10 mouse cellular contexts compared by ENCODE assay signal in the genomic region with DNA sequence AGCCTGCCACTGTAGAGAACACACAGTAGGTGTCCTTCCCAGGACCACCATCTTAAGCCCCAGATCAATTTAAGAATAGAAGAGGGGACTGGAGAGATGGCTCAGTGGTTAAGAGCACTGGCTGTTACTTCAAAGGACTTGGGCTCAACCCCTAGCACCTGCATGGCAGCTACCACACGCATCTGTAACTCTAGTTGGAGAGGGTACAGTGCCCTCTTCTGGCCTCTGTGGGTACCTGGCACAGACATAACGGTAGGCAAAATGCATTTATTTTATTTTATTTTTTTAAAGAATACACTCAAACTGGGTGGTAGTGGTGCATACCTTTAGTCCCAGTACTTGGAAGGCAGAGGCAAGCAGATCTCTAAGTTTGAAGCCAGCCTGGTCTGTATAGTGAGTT.
A peak's percentile ranks its signal among the peaks of the same experiment; 100 is the strongest.
DNase-seq lines count a peak whose midpoint lies in the region; ATAC-seq and TF ChIP-seq lines count a peak whose summit lies in the region.
"Had no signal": no experiment of that assay in that cellular context is flagged by ENCODE, and none has a peak within 500 bp of the region (broad histone marks: within the 10 kb centered on the region; RNA-seq: fewer than 3 reads in every experiment).

No protein-coding gene starts in this region.

- no peak overlapping the region for H3K9ac ChIP-seq in liver, adult 2 months (ENCODE audit: low read depth, low read length)
- H3K9ac ChIP-seq: limb, embryonic 15.5 days had no signal

- no peaks in the 10 kb centered on the region for H3K36me3 ChIP-seq in liver, adult 2 months (ENCODE audit: control insufficient read depth, insufficient read depth, low read length)
- H3K36me3 ChIP-seq: hindbrain, embryonic 10.5 days; limb, embryonic 15.5 days had no signal

- no peak for TF ChIP-seq POLR2A in liver, adult 2 months (IDR thresholded peaks at IDR 0.05; ENCODE audit: extremely low read depth, insufficient read depth, low read length)

- ATAC-seq in activated CD4-positive, CD25-positive, alpha-beta regulatory T cell, adult 4 months = peak; percentile 40

- peak; percentile 50; the same call in 1 of the 2 replicates for TF ChIP-seq CTCF in liver, adult 2 months (IDR thresholded peaks at IDR 0.05; ENCODE audit: low read depth, low read length)

- no peak overlapping the region for H3K4me3 ChIP-seq in liver, adult 2 months (ENCODE audit: insufficient read depth, low read depth, low read length)
- H3K4me3 ChIP-seq: hindbrain, embryonic 10.5 days; limb, embryonic 15.5 days had no signal

- no peaks in the 10 kb centered on the region for H3K27me3 ChIP-seq in liver, adult 2 months (ENCODE audit: control insufficient read depth, insufficient read depth, low read length)
- H3K27me3 ChIP-seq: limb, embryonic 15.5 days had no signal

- WGBS in liver, adult 2 months = 64% methylated on average over 2 of the region's 2 CpGs

- H3K27ac ChIP-seq in liver, adult 2 months (replicated peaks; ENCODE audit: insufficient read depth, low read depth, low read length) = no peak overlapping the region
- H3K27ac ChIP-seq: hindbrain, embryonic 10.5 days; limb, embryonic 15.5 days had no signal

- DNase-seq in adrenal gland, postnatal 14 days = peak; percentile 39
- DNase-seq in adrenal gland, adult 2 months = no peak
- DNase-seq in liver, adult 2 months (ENCODE audit: extremely low read depth, low read depth, low spot score) = no peak
- DNase-seq in liver = no peak
- DNase-seq in retina, embryonic 14.5 days (ENCODE audit: low spot score) = peak; percentile 34
- DNase-seq in right cerebral cortex, postnatal 36 days (ENCODE audit: low spot score in 2 of 2) = no peak
- no peak for DNase-seq in testis, postnatal 14 days (ENCODE audit: low spot score)

- no peaks in the 10 kb centered on the region for H3K4me1 ChIP-seq in liver, adult 2 months (ENCODE audit: control insufficient read depth, insufficient read depth, low read length)

- no peaks in the 10 kb centered on the region for H3K79me2 ChIP-seq in liver, adult 2 months (ENCODE audit: control insufficient read depth, insufficient read depth, low read length)

Comparison
In these comparisons a context has a peak if more than half of its experiments do, and no peak if none do; other contexts are left out.
1. DNase-seq: peak in adrenal gland, postnatal 14 days (single experiment) and retina, embryonic 14.5 days (single experiment); none in adrenal gland, adult 2 months (single experiment), liver, adult 2 months (single experiment), liver (single experiment), right cerebral cortex, postnatal 36 days (0 of 2) and testis, postnatal 14 days (single experiment).